Mouse (Mus musculus): ENCODE measurements around the gene Cmss1. TPM values are rescaled to one million over a fixed set of nuclear protein-coding genes. Genes with fewer than 3 reads are reported as not detected.

Cmss1 gene
- polyA plus RNA-seq, 1 experiment = 26.5 TPM

GRCm38 (mm10) chr16:57550817-57551216, 55.8 kb downstream of the Cmss1 start:
- Histone ChIP-seq H3ac (ENCODE audit: control insufficient read depth, insufficient read length) (no peak overlapping the region), H3K27me3 (ENCODE audit: control insufficient read depth, insufficient read depth, insufficient read length) (no peaks in the 10 kb centered on the region), H3K79me2 (ENCODE audit: control insufficient read depth, insufficient read depth) (peaks cover 76% of the 10 kb centered on the region), H3K4me3 (peak overlapping the region; percentile 52), H3K36me3 (ENCODE audit: control insufficient read depth, insufficient read depth) (peaks cover 24% of the 10 kb centered on the region), H3K4me2 (ENCODE audit: low read depth) (peak overlapping the region; percentile 76)
- TF ChIP-seq POLR2AphosphoS2 (IDR thresholded peaks at IDR 0.05; ENCODE audit: insufficient read length, low read depth) (no peak), TCF3 (IDR thresholded peaks at IDR 0.05; ENCODE audit: insufficient read length, low read depth) (no peak), SRF (IDR thresholded peaks at IDR 0.05; ENCODE audit: control insufficient read depth, insufficient read length, low read depth) (no peak), TCF12 (IDR thresholded peaks at IDR 0.05; ENCODE audit: insufficient read depth, poor library complexity, severe bottlenecking) (no peak), CEBPB (IDR thresholded peaks at IDR 0.05; ENCODE audit: insufficient read depth, poor library complexity, severe bottlenecking) (no peak), MYOD1 (IDR thresholded peaks at IDR 0.05; ENCODE audit: control insufficient read depth in 1 of 3, insufficient read length in 2 of 3, low read depth in 2 of 3) (no peak), POLR2A (IDR thresholded peaks at IDR 0.05; ENCODE audit: insufficient read length, low read depth) (no peak), USF1 (IDR thresholded peaks at IDR 0.05; ENCODE audit: low read depth) (no peak), MAX (IDR thresholded peaks at IDR 0.05; ENCODE audit: low read depth) (no peak), REST (IDR thresholded peaks at IDR 0.05; ENCODE audit: insufficient read depth, insufficient read length) (no peak), MYOG (IDR thresholded peaks at IDR 0.05; ENCODE audit: control insufficient read depth in 1 of 3, insufficient read depth in 1 of 3, insufficient read length in 2 of 3, low read depth in 2 of 3) (no peak)

DNA sequence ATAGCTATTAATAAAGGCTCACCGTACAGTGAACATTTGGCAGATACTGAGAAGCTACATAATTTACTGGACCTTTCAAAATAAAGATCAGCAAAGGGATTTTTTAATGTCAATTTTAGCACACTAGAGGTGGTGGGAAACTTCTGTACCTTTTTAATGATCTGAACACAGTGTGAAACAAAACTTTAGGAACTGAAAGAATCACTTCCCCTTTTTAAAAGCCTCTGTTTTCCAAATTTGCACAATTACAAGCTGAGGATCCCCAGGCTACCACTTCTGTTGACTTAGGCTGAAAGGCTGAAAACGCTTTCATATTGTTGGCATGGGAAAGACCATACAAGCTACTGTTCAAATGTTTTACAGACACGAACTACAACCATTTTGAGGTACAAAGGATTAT, 56.6 kb downstream of the Cmss1 start:
- Histone ChIP-seq H3K4me3 (peak overlapping the region; percentile 52), H3ac (ENCODE audit: control insufficient read depth, insufficient read length) (no peak overlapping the region), H3K79me2 (ENCODE audit: control insufficient read depth, insufficient read depth) (peaks cover 69% of the 10 kb centered on the region), H3K4me2 (ENCODE audit: low read depth) (peak overlapping the region; percentile 76), H3K36me3 (ENCODE audit: control insufficient read depth, insufficient read depth) (peaks cover 24% of the 10 kb centered on the region), H3K27me3 (ENCODE audit: control insufficient read depth, insufficient read depth, insufficient read length) (no peaks in the 10 kb centered on the region)
- TF ChIP-seq E2F4 (IDR thresholded peaks at IDR 0.05; ENCODE audit: insufficient read depth) (no peak), TCF3 (IDR thresholded peaks at IDR 0.05; ENCODE audit: insufficient read length, low read depth) (no peak), TCF12 (IDR thresholded peaks at IDR 0.05; ENCODE audit: insufficient read depth, poor library complexity, severe bottlenecking) (no peak), REST (IDR thresholded peaks at IDR 0.05; ENCODE audit: insufficient read depth, insufficient read length) (no peak), MYOG (IDR thresholded peaks at IDR 0.05; ENCODE audit: control insufficient read depth in 1 of 3, insufficient read depth in 1 of 3, insufficient read length in 2 of 3, low read depth in 2 of 3) (no peak), POLR2AphosphoS2 (IDR thresholded peaks at IDR 0.05; ENCODE audit: insufficient read length, low read depth) (no peak), MAX (IDR thresholded peaks at IDR 0.05; ENCODE audit: low read depth) (no peak)

DNA sequence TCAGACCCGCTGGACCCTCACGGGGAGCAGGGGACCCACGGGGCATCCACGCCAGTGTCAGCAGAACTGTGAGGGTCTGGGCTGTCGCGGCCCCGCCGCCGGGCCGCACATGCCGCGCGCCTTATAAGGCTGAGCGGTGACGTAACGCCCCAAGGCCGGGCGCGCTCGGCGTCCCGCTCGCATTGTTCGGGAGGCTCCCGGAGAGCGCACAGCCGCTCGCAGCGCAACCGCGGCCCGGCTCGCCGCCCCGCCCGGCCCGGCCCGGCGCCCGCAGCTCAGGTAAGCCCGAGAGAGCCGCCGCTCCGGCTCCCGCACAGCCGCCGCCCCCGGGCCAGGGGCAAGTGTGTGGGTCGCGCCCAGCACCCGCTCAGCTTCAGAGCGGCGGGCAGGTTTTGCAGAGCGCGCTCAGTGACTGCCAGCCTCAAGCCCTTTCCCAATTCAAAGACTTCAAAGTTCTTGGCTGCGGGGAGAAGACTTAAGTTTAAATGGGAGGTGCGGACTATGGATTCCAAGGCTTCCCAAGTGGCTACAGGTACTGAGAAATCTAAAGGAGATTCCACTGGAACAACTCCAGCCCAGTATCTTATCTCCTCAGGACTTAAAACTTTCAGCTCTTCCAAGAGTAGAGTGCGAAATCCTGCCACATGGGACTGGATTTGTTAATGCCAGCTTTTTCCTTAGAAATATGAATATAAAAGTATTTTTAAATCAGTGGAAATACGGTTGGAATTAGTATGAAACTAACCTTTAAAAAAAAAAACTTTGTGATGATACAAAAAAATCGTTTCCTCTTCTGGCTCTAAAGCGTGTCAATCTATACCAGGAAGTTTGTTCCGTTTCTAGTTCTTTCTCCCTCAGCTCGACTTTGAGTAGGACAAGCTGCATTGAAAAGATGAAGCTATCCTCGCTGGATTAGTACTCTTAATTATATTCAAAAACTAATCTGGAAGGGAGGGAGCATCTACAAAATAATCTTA, 57.3 kb downstream of the Cmss1 start:
- Histone ChIP-seq H3K27me3 (ENCODE audit: control insufficient read depth, insufficient read depth, insufficient read length) (no peaks in the 10 kb centered on the region), H3ac (ENCODE audit: control insufficient read depth, insufficient read length) (peak overlapping the region; percentile 45), H3K79me2 (ENCODE audit: control insufficient read depth, insufficient read depth) (peaks cover 61% of the 10 kb centered on the region), H3K4me3 (peak overlapping the region; percentile 52), H3K36me3 (ENCODE audit: control insufficient read depth, insufficient read depth) (peaks cover 24% of the 10 kb centered on the region), H3K4me2 (ENCODE audit: low read depth) (peak overlapping the region; percentile 77)
- TF ChIP-seq MYOG (IDR thresholded peaks at IDR 0.05; ENCODE audit: control insufficient read depth in 1 of 3, insufficient read depth in 1 of 3, insufficient read length in 2 of 3, low read depth in 2 of 3) (no peak), TCF3 (IDR thresholded peaks at IDR 0.05; ENCODE audit: insufficient read length, low read depth) (no peak), MYOD1 (IDR thresholded peaks at IDR 0.05; ENCODE audit: control insufficient read depth in 1 of 3, insufficient read length in 2 of 3, low read depth in 2 of 3) (peak in 1 of 3 experiments; percentile 27), POLR2A (IDR thresholded peaks at IDR 0.05; ENCODE audit: insufficient read length, low read depth) (peak; percentile 92), SRF (IDR thresholded peaks at IDR 0.05; ENCODE audit: control insufficient read depth, insufficient read length, low read depth) (peak; percentile 98), POLR2AphosphoS2 (IDR thresholded peaks at IDR 0.05; ENCODE audit: insufficient read length, low read depth) (peak; percentile 91), MAX (IDR thresholded peaks at IDR 0.05; ENCODE audit: low read depth) (no peak), REST (IDR thresholded peaks at IDR 0.05; ENCODE audit: insufficient read depth, insufficient read length) (no peak), TCF12 (IDR thresholded peaks at IDR 0.05; ENCODE audit: insufficient read depth, poor library complexity, severe bottlenecking) (no peak), E2F4 (IDR thresholded peaks at IDR 0.05; ENCODE audit: insufficient read depth) (no peak), CEBPB (IDR thresholded peaks at IDR 0.05; ENCODE audit: insufficient read depth, poor library complexity, severe bottlenecking) (no peak), USF1 (IDR thresholded peaks at IDR 0.05; ENCODE audit: low read depth) (no peak)

DNA sequence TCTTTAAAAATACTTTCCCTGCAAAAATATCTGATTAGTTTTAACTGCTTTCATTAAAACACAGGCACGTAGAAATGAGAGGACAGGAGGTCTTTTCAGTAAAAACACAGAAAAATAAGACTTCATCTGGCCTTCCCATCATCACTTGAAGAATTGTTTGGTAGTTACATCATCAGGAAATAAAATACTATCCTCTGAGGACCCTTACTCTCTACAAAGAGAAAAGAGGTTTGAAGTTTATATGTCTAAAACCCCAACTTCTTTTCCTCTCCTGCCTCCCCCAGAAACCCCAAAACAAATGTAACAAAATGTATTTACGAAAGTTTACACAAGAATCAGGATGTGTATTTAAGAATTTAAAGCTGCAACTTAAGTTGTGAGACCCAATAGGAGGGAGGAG, 58.1 kb downstream of the Cmss1 start:
- Histone ChIP-seq H3K79me2 (ENCODE audit: control insufficient read depth, insufficient read depth) (peaks cover 54% of the 10 kb centered on the region), H3K4me2 (ENCODE audit: low read depth) (peak overlapping the region; percentile 77), H3K36me3 (ENCODE audit: control insufficient read depth, insufficient read depth) (peaks cover 18% of the 10 kb centered on the region), H3K27me3 (ENCODE audit: control insufficient read depth, insufficient read depth, insufficient read length) (no peaks in the 10 kb centered on the region), H3ac (ENCODE audit: control insufficient read depth, insufficient read length) (peak overlapping the region; percentile 45), H3K4me3 (peak overlapping the region; percentile 52)
- no peak for TF ChIP-seq MYOD1 (IDR thresholded peaks at IDR 0.05; ENCODE audit: control insufficient read depth in 1 of 3, insufficient read length in 2 of 3, low read depth in 2 of 3)
- no peak for TF ChIP-seq POLR2A (IDR thresholded peaks at IDR 0.05; ENCODE audit: insufficient read length, low read depth)
- no peak for TF ChIP-seq MYOG (IDR thresholded peaks at IDR 0.05; ENCODE audit: control insufficient read depth in 1 of 3, insufficient read depth in 1 of 3, insufficient read length in 2 of 3, low read depth in 2 of 3)
- TF ChIP-seq POLR2AphosphoS2 (IDR thresholded peaks at IDR 0.05; ENCODE audit: insufficient read length, low read depth) = no peak
- no peak for TF ChIP-seq TCF3 (IDR thresholded peaks at IDR 0.05; ENCODE audit: insufficient read length, low read depth)
- no peak for TF ChIP-seq REST (IDR thresholded peaks at IDR 0.05; ENCODE audit: insufficient read depth, insufficient read length)
- no peak for TF ChIP-seq TCF12 (IDR thresholded peaks at IDR 0.05; ENCODE audit: insufficient read depth, poor library complexity, severe bottlenecking)
- no peak for TF ChIP-seq CEBPB (IDR thresholded peaks at IDR 0.05; ENCODE audit: insufficient read depth, poor library complexity, severe bottlenecking)
- TF ChIP-seq USF1 (IDR thresholded peaks at IDR 0.05; ENCODE audit: low read depth) = no peak
- no peak for TF ChIP-seq SRF (IDR thresholded peaks at IDR 0.05; ENCODE audit: control insufficient read depth, insufficient read length, low read depth)
- TF ChIP-seq MAX (IDR thresholded peaks at IDR 0.05; ENCODE audit: low read depth) = no peak
- no peak for TF ChIP-seq E2F4 (IDR thresholded peaks at IDR 0.05; ENCODE audit: insufficient read depth)

Measured in myocyte (in vitro differentiated cells).